Comparison of ENCODE assay signal across 29 mouse cellular contexts in the genomic region with DNA sequence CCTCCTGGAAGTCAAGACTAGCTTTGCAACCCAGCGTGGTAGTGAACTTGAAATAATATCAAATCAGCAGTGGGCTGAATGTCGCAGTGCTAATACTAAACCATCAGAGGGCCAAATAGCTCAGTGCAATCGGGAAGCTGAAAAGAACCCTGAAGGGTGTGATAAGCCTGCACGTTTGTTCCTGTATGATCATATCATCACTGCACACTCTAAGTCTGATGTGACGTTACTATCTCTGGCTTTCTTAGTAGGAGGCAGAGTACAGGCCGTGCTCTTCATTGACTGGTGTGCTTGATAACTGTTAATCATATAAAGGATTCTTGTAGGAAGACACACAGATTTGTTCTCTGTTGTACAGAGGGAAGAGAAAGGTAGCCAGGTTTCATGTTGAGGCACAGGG.
"Had no signal": no experiment of that assay in that cellular context is flagged by ENCODE, and none has a peak within 500 bp of the region (broad histone marks: within the 10 kb centered on the region; RNA-seq: fewer than 3 reads in every experiment).

No protein-coding gene starts in this region.

- H3K9me3 ChIP-seq: heart, embryonic 12.5 days; heart, embryonic 13.5 days; heart, embryonic 15.5 days; hindbrain, embryonic 10.5 days; hindbrain, embryonic 12.5 days; hindbrain, embryonic 13.5 days; hindbrain, embryonic 15.5 days; intestine, embryonic 15.5 days; kidney, embryonic 15.5 days had no signal

- H3K9ac ChIP-seq: heart, embryonic 12.5 days; heart, embryonic 13.5 days; heart, embryonic 15.5 days; hindbrain, embryonic 12.5 days; hindbrain, embryonic 13.5 days; hindbrain, embryonic 14.5 days; hindbrain, embryonic 15.5 days; intestine, embryonic 15.5 days; kidney, embryonic 15.5 days had no signal

- ATAC-seq: hindbrain, embryonic 16.5 days; hindbrain, postnatal 0 days; inflammation-experienced regulatory T-cells, adult 6 months; intestine, embryonic 15.5 days; intestine, embryonic 16.5 days had no signal

- DNase-seq: heart, postnatal 14 days; heart, postnatal 36 days; heart, postnatal 4 days; kidney, adult 11 months; kidney, adult 18-20 months; kidney, adult 8-10 months; kidney, postnatal 10 days; kidney, postnatal 25 days; kidney, postnatal 4 days; layer of hippocampus, adult 9-11 months; layer of hippocampus, postnatal 36 days had no signal

- H3K36me3 ChIP-seq: heart, embryonic 12.5 days; heart, embryonic 13.5 days; heart, embryonic 15.5 days; hindbrain, embryonic 10.5 days; hindbrain, embryonic 12.5 days; hindbrain, embryonic 13.5 days; hindbrain, embryonic 15.5 days; intestine, embryonic 15.5 days; kidney, embryonic 15.5 days had no signal

- H3K27me3 ChIP-seq: heart, embryonic 12.5 days; heart, embryonic 13.5 days; heart, embryonic 15.5 days; hindbrain, embryonic 12.5 days; hindbrain, embryonic 13.5 days; hindbrain, embryonic 15.5 days; intestine, embryonic 15.5 days; kidney, embryonic 15.5 days had no signal

- H3K27ac ChIP-seq: heart, embryonic 13.5 days; heart, embryonic 15.5 days; hindbrain, embryonic 10.5 days; hindbrain, embryonic 12.5 days; hindbrain, embryonic 13.5 days; hindbrain, embryonic 14.5 days; hindbrain, embryonic 15.5 days; hindbrain, postnatal 0 days; intestine, embryonic 15.5 days; kidney, embryonic 15.5 days; kidney, postnatal 0 days; layer of hippocampus, adult 2 months; left cerebral cortex, adult 2 months had no signal

- H3K4me2 ChIP-seq: heart, embryonic 11.5 days; heart, embryonic 12.5 days; heart, embryonic 13.5 days; heart, embryonic 15.5 days; hindbrain, embryonic 12.5 days; hindbrain, embryonic 13.5 days; hindbrain, embryonic 14.5 days; hindbrain, embryonic 15.5 days; intestine, embryonic 15.5 days; kidney, embryonic 15.5 days had no signal

- H3K4me1 ChIP-seq: heart, embryonic 12.5 days; heart, embryonic 13.5 days; heart, embryonic 15.5 days; hindbrain, embryonic 10.5 days; hindbrain, embryonic 12.5 days; hindbrain, embryonic 13.5 days; hindbrain, embryonic 15.5 days; intestine, embryonic 15.5 days; kidney, embryonic 15.5 days had no signal

- H3K4me3 ChIP-seq: heart, embryonic 12.5 days; heart, embryonic 13.5 days; heart, embryonic 15.5 days; hindbrain, embryonic 10.5 days; hindbrain, embryonic 12.5 days; hindbrain, embryonic 13.5 days; hindbrain, embryonic 15.5 days; intestine, embryonic 15.5 days; kidney, embryonic 15.5 days; layer of hippocampus, adult 2 months; left cerebral cortex, adult 2 months had no signal
